Mouse (Mus musculus) stomach, postnatal 0 days (tissue): ENCODE data around the gene Ryr2. TPM values are rescaled to one million over a fixed set of nuclear protein-coding genes. Genes with fewer than 3 reads are reported as not detected.
A peak's percentile ranks its signal among the peaks of the same experiment; 100 is the strongest.
"Not testable (repeated sequence)": the region's sequence is repeated elsewhere in the genome, so short reads cannot be mapped to it uniquely, and the experiment has no call there.

Experiments used
- ATAC-seq: fragments of 200-750 bp; cut with Nextera tagmentation; 2 replicates; pipeline ENCODE4 v1.8.0; 2017; ENCODE audit not compliant: low FRiP score, low TSS enrichment
- DNase-seq: peaks from one replicate; pipeline ENCODE4 v3.0.0-alpha.2; 2016; ENCODE audit warnings: low spot score
- H3K27ac ChIP-seq: fragments of 300-500 bp; sonication (generic); replicated peaks from 2 replicates; pipeline ENCODE4 v1.5.1; 2014; ENCODE audit warnings: mild to moderate bottlenecking, control low read depth
- H3K27me3 ChIP-seq: fragments of 300-500 bp; sonication (generic); 2 replicates; pipeline ENCODE4 v1.6.1; 2014; ENCODE audit warnings: low read length; ENCODE audit not compliant: control insufficient read depth, insufficient read depth
- H3K36me3 ChIP-seq: fragments of 300-500 bp; sonication (generic); 2 replicates; pipeline ENCODE4 v1.6.1; 2014; ENCODE audit warnings: low read length, mixed read lengths; ENCODE audit not compliant: control insufficient read depth, insufficient read depth
- H3K4me1 ChIP-seq: fragments of 300-500 bp; sonication (generic); replicated peaks from 2 replicates; pipeline ENCODE4 v1.6.1; 2014; ENCODE audit warnings: antibody characterized with exemption; ENCODE audit not compliant: control insufficient read depth, insufficient read depth
- H3K4me2 ChIP-seq: fragments of 300-500 bp; sonication (generic); replicated peaks from 2 replicates; pipeline ENCODE4 v1.6.1; 2014; ENCODE audit warnings: low read depth, mild to moderate bottlenecking, control low read depth, moderate library complexity
- H3K4me3 ChIP-seq: fragments of 300-500 bp; sonication (generic); 2 replicates; pipeline ENCODE4 v1.5.1; 2014; ENCODE audit warnings: low read depth, low read length, control low read depth
- H3K9ac ChIP-seq: fragments of 300-500 bp; sonication (generic); 2 replicates; pipeline ENCODE4 v1.6.1; 2014; ENCODE audit warnings: mild to moderate bottlenecking, low read length, control low read depth, mixed read lengths
- H3K9me3 ChIP-seq: fragments of 300-500 bp; sonication (generic); 2 replicates; pipeline ENCODE4 v1.6.1; 2016; ENCODE audit warnings: low read length; ENCODE audit not compliant: control insufficient read depth
- CTCF ChIP-seq: IDR thresholded peaks from 2 replicates; pipeline ENCODE4 v1.5.1; 2016; ENCODE audit warnings: antibody characterized with exemption, low read depth, mild to moderate bottlenecking, moderate library complexity
- EP300 ChIP-seq: optimal IDR thresholded peaks from 2 replicates; pipeline ENCODE3; 2016; ENCODE audit warnings: antibody characterized with exemption
- WGBS: fragments of 180-500 bp; shearing (Covaris S2); extraction: QIAGEN DNeasy Blood & Tissue Kit; methylation state at CpG from one replicate; pipeline ENCODE4 v1.1.7; 2014; 5-methylcytosine and 5-hydroxymethylcytosine counted together
- polyA plus RNA-seq: library from polyadenylated mRNA; unstranded; fragments of >200 nt; fragmentation: Nextera tagmentation; extraction: Ambion mirVana; gene quantifications from 2 replicates; pipeline ENCODE4 v1.2.1, GENCODE M21; 2015

Gene Ryr2
- 0.61 and 0.62 TPM in 2 replicates for polyA plus RNA-seq

DNA sequence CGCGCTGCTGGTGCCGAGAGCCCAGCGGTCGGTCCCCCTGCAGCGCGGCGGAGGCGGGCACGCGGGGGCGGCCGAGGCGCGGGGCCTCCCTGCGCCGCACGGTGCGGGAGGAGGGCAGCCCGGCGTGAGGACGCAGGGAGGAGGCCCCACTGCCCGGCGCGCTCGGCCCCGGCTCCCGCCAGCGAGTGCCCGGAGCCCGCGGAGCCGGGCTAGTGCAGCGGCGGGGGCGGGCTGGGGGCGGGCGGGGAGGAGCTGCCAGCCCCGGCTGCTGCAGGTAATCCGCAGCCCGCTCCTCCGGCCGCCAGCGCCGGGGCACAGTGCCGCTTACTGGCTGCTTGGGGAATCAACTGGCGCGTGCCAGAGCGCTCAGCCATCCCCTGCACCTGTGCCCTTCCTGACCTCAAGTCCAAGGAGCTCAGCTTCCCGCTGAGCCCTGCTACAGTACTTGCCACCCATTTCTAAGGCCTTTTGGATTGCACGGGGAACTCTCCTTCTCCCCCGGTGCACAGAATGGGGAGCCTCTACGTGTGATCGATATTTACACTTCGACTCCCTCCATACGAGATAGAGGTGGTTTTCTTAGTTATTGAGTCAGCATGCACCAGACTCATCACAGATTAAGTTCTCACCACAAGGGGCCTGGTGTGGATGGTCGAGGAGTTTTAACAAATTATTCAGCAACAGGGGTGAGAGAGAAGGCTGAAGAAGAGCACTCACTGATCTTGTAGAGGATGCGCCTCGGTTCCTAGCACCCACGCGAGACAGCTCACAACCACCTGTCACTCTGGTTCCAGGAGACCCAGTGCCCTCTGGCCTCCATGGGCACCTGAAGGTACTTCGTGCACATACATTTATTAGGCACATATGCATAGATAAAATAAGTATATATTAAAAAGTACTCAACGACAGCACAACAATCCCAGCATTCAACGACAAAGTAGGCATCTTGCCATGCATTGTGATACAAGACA lies at the start of gene Ryr2:
Gene Ryr2, minus strand, starts transcription at position 284 of the 971 bp plus-strand sequence.
- H3K4me1 ChIP-seq: no peaks in the 10 kb centered on the region
- no peaks in the 10 kb centered on the region for H3K9me3 ChIP-seq
- H3K27ac ChIP-seq: no peak within 1 kb of the TSS
- peak within 1 kb of the TSS; percentile 91 for H3K4me2 ChIP-seq
- peak; percentile 77 for DNase-seq
- ATAC-seq: peak; percentile 86
- WGBS: 16% methylated on average over 34 of the region's 64 CpGs
- TF ChIP-seq EP300 (no peak), CTCF (peak; percentile 75)
- peak within 1 kb of the TSS; percentile 62 for H3K9ac ChIP-seq
- peak within 1 kb of the TSS; percentile 58 for H3K4me3 ChIP-seq
- no peaks in the 10 kb centered on the region for H3K36me3 ChIP-seq
- H3K27me3 ChIP-seq: peaks cover 8% of the 10 kb centered on the region; the same call in 1 of the 2 replicates

GRCm38 (mm10) chr13:12153922-12154321 lies 47.2 kb upstream of the Ryr2 start:
- no peaks in the 10 kb centered on the region for H3K4me1 ChIP-seq
- no peak overlapping the region for H3K4me2 ChIP-seq
- H3K9me3 ChIP-seq: no peaks in the 10 kb centered on the region
- ATAC-seq: no peak
- DNase-seq: no peak
- no peak overlapping the region for H3K4me3 ChIP-seq
- no peak overlapping the region for H3K27ac ChIP-seq
- no peak overlapping the region for H3K9ac ChIP-seq
- TF ChIP-seq EP300: no peak
- no peak for TF ChIP-seq CTCF
- H3K36me3 ChIP-seq: no peaks in the 10 kb centered on the region
- whole genome bisulfite sequencing: 72% methylated on average over 11 of the region's 11 CpGs
- H3K27me3 ChIP-seq: no peaks in the 10 kb centered on the region

GRCm38 (mm10) chr13:12146918-12147507 lies 40.3 kb upstream of the Ryr2 start:
- no peak overlapping the region; the same call in none of the 2 replicates for H3K27ac ChIP-seq
- H3K9ac ChIP-seq: no peak overlapping the region
- TF ChIP-seq CTCF: no peak
- TF ChIP-seq EP300: no peak
- DNase-seq: no peak
- ATAC-seq: peak; percentile 35; the same call in 1 of the 2 replicates
- 23% methylated on average over 6 of the region's 6 CpGs for WGBS
- H3K9me3 ChIP-seq: no peaks in the 10 kb centered on the region
- H3K36me3 ChIP-seq: no peaks in the 10 kb centered on the region
- no peak overlapping the region for H3K4me2 ChIP-seq
- H3K4me1 ChIP-seq: no peaks in the 10 kb centered on the region
- H3K27me3 ChIP-seq: no peaks in the 10 kb centered on the region
- no peak overlapping the region for H3K4me3 ChIP-seq

DNA sequence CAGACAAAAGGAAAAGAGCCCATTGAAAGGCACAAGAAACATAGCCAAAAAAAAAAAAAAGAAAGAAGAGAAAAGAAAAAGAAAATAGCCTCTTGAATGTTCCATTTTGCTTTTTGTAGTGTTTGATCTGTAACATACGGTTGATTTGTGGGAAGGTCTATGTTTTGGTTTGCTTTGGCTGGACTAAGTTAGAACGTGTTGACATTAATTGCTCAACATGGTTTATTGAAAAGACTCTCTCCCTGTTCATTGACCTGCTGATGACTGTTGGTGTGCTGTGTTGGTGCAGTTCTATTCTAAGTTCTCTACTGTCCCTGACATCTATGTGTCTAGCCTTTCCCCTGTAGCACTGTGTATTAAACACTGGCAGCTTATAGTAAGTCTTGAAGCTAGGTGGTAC lies 39.7 kb upstream of the Ryr2 start:
- TF ChIP-seq CTCF (no peak), EP300 (no peak)
- H3K9me3 ChIP-seq: no peaks in the 10 kb centered on the region
- peak overlapping the region; percentile 53 for H3K27ac ChIP-seq
- no peak overlapping the region for H3K9ac ChIP-seq
- H3K4me1 ChIP-seq: no peaks in the 10 kb centered on the region
- DNase-seq (no peak), ATAC-seq (no peak)
- no peaks in the 10 kb centered on the region for H3K36me3 ChIP-seq
- no peak overlapping the region for H3K4me2 ChIP-seq
- no peaks in the 10 kb centered on the region for H3K27me3 ChIP-seq
- no peak overlapping the region for H3K4me3 ChIP-seq
- WGBS: 22% methylated on average over 2 of the region's 2 CpGs

GRCm38 (mm10) chr13:12143347-12143746 lies 36.6 kb upstream of the Ryr2 start:
- no peak for ATAC-seq
- Histone ChIP-seq H3K4me3 (no peak overlapping the region), H3K9ac (no peak overlapping the region), H3K4me1 (no peaks in the 10 kb centered on the region), H3K27ac (no peak overlapping the region), H3K27me3 (no peaks in the 10 kb centered on the region), H3K9me3 (no peaks in the 10 kb centered on the region), H3K36me3 (no peaks in the 10 kb centered on the region), H3K4me2 (no peak overlapping the region)
- WGBS: 89% methylated on average over 5 of the region's 5 CpGs
- TF ChIP-seq EP300 (no peak), CTCF (no peak)
- DNase-seq: no peak

GRCm38 (mm10) chr13:12136461-12136860 lies 29.7 kb upstream of the Ryr2 start:
- not testable (repeated sequence) for H3K27ac ChIP-seq, H3K4me2 ChIP-seq, H3K9me3 ChIP-seq, H3K9ac ChIP-seq, H3K4me1 ChIP-seq, H3K36me3 ChIP-seq, H3K4me3 ChIP-seq, H3K27me3 ChIP-seq, ATAC-seq, DNase-seq
- 69% methylated on average over 10 of the region's 10 CpGs for WGBS
